Mouse (Mus musculus) kidney, embryonic 16.5 days (tissue): ENCODE results near the gene Rhbg. TPM values are rescaled to one million over a fixed set of nuclear protein-coding genes. Genes with fewer than 3 reads are reported as not detected.
"Not testable (repeated sequence)": the region's sequence is repeated elsewhere in the genome, so short reads cannot be mapped to it uniquely, and the experiment has no call there.

ENCODE experiments used
- ATAC-seq: fragments of 200-750 bp; cut with Nextera tagmentation; 2 replicates; pipeline ENCODE4 v1.8.0; 2017; ENCODE audit warnings: moderate TSS enrichment; ENCODE audit not compliant: low FRiP score, low TSS enrichment
- H3K27ac ChIP-seq: fragments of 300-500 bp; sonication (generic); 2 replicates; pipeline ENCODE4 v1.5.1; 2014; ENCODE audit warnings: low read length
- H3K27me3 ChIP-seq: fragments of 300-500 bp; sonication (generic); 2 replicates; pipeline ENCODE4 v1.6.1; 2014; ENCODE audit warnings: low read length, control low read depth, mixed read lengths; ENCODE audit not compliant: insufficient read depth
- H3K36me3 ChIP-seq: fragments of 300-500 bp; sonication (generic); 2 replicates; pipeline ENCODE4 v1.6.1; 2014; ENCODE audit warnings: low read length, control low read depth, mixed read lengths; ENCODE audit not compliant: insufficient read depth
- H3K4me1 ChIP-seq: fragments of 300-500 bp; sonication (generic); 2 replicates; pipeline ENCODE4 v1.6.1; 2014; ENCODE audit warnings: low read length, control low read depth, mixed read lengths; ENCODE audit not compliant: insufficient read depth
- H3K4me2 ChIP-seq: fragments of 300-500 bp; sonication (generic); replicated peaks from 2 replicates; pipeline ENCODE4 v1.6.1; 2014; ENCODE audit warnings: low read depth, low read length
- H3K4me3 ChIP-seq: fragments of 300-500 bp; sonication (generic); 2 replicates; pipeline ENCODE4 v1.5.1; 2014; ENCODE audit warnings: mild to moderate bottlenecking, low read length
- H3K9ac ChIP-seq: fragments of 300-500 bp; sonication (generic); replicated peaks from 2 replicates; pipeline ENCODE4 v1.6.1; 2014; ENCODE audit warnings: low read length
- H3K9me3 ChIP-seq: fragments of 300-500 bp; sonication (generic); 2 replicates; pipeline ENCODE4 v1.6.1; 2016; ENCODE audit warnings: low read length, control low read depth
- WGBS: fragments of 180-500 bp; shearing (Covaris S2); extraction: QIAGEN DNeasy Blood & Tissue Kit; methylation state at CpG from one replicate; pipeline ENCODE4 v1.1.7; 2014; 5-methylcytosine and 5-hydroxymethylcytosine counted together
- polyA plus RNA-seq: library from polyadenylated mRNA; unstranded; fragments of >200 nt; fragmentation: Nextera tagmentation; extraction: Ambion mirVana; gene quantifications from 2 replicates; pipeline ENCODE4 v1.2.1, GENCODE M21; 2015

Gene Rhbg
- polyA plus RNA-seq, 1 experiment from 2014 or later = 13.5 TPM

DNA sequence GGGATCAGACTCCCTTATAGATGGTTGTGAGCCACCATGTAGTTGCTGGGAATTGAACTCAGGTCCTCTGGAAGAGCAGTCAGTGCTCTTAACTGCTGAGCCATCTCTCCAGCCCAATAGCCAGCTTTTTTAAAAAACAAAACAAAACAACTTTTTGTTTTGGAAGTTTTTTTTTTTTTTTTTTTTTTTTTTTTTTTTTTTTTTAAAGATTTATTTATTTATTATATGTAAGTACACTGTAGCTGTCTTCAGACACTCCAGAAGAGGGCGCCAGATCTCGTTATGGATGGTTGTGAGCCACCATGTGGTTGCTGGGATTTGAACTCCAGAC is 31.0 kb upstream of the Rhbg start:
- H3K9ac ChIP-seq, H3K4me2 ChIP-seq, H3K36me3 ChIP-seq, H3K27ac ChIP-seq, ATAC-seq, H3K4me3 ChIP-seq, H3K27me3 ChIP-seq, H3K4me1 ChIP-seq, H3K9me3 ChIP-seq: not testable (repeated sequence)
- WGBS = no CpG with 5 or more reads among the region's 2 CpGs

DNA sequence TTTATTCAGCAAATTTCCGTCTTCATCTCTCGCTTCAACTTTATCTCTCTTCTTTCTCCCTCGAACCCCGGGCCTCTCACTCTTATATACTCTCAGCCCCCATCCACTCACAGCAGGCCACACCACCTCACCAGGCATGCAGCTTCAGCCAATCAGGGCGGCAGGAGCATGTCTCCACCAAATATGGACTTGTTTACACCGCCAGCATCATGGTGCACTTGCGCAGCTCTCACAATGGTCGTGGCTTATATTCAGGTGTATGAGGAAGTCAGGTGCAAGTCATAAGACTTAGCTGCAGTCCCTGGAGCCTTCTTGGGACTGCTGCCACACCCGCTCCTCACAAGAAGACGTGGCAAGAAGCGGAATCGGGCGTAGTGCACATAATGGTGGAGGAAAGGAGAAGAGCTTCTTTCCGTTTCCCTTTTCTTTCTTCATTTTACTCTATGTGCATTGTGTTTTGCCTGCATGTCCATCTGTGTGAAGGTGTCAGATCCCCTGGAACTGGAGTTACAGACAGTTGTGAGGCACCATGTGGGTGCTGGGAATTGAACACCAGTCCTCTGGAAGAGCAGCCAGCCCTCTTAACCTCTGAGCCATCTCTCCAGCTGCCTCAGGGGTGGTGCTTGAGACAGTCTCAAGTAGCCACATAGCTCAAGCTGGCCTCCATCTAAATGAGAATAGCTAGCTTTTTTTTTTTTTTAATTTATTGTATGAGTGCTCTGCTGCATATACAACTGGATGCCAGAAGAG is 30.5 kb upstream of the Rhbg start:
- H3K27me3 ChIP-seq, H3K4me3 ChIP-seq, H3K4me2 ChIP-seq, H3K4me1 ChIP-seq, H3K9me3 ChIP-seq, H3K9ac ChIP-seq, H3K36me3 ChIP-seq, H3K27ac ChIP-seq, ATAC-seq: not testable (repeated sequence)
- 96% methylated on average over 14 of the region's 14 CpGs for WGBS

DNA sequence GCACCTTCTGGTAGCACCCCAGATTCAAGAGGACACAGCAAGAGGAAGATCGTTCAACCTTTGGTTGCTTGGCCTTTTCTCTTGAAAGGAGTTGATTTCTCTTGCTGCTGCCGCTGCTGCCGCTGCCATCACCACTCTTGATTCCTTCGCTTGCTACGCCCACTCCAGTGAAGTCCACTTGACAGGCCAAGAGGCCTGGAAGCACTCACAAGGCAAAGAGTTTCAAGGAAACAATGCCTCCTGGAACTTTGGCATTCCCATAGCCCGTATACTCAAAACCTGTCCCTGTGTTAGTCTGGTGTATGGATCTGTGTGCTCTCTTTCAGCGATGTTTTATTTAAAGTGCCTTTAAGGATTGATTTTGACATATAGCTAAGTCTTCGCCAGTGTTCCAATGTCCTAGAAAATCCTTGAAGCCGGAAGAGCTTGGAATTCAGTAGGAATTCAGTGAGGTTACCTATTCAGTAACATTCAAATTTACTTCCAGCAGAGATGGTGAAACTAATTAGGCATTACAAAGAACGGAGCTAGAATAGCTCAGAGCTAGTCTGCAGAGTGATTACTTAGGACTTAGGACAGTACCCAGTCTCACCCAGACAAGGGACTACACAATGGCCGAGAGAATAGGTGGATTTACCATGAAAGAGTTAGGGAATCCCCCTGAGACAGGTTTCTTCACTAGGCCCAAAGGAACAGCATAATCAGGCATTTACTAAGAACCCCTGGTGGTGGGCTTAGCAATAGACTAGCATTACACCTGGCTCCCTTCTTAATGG is 26.8 kb upstream of the Rhbg start:
- not testable (repeated sequence) for H3K4me3 ChIP-seq, H3K4me2 ChIP-seq, ATAC-seq, H3K4me1 ChIP-seq, H3K9ac ChIP-seq, H3K9me3 ChIP-seq, H3K27ac ChIP-seq, H3K27me3 ChIP-seq, H3K36me3 ChIP-seq
- WGBS = 76% methylated on average over 11 of the region's 11 CpGs

DNA sequence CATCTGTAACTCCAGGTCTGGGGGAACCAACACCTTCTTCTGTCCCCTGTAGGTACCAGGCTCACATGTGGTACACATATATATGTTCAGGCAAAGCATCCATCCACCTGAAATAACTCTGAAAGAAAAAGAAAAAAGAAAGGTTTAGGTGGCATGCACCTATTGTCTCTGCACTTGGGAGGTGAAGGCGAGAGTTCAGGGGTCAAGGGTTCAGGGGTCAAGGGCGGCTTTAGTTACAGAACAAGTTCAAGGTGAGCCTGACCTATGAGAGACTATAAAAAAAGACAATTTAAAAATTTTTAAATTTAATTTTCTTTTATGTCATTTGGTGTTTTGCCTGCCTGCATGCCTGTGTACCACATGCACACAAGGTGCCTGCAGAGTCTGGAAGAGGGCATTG is 25.5 kb upstream of the Rhbg start:
- Histone ChIP-seq H3K4me1 (no peaks in the 10 kb centered on the region), H3K9me3 (no peaks in the 10 kb centered on the region), H3K4me2 (no peak overlapping the region), H3K27me3 (no peaks in the 10 kb centered on the region), H3K36me3 (no peaks in the 10 kb centered on the region), H3K9ac (no peak overlapping the region), H3K27ac (no peak overlapping the region), H3K4me3 (no peak overlapping the region)
- no peak for ATAC-seq
- 91% methylated on average over 2 of the region's 2 CpGs for WGBS

DNA sequence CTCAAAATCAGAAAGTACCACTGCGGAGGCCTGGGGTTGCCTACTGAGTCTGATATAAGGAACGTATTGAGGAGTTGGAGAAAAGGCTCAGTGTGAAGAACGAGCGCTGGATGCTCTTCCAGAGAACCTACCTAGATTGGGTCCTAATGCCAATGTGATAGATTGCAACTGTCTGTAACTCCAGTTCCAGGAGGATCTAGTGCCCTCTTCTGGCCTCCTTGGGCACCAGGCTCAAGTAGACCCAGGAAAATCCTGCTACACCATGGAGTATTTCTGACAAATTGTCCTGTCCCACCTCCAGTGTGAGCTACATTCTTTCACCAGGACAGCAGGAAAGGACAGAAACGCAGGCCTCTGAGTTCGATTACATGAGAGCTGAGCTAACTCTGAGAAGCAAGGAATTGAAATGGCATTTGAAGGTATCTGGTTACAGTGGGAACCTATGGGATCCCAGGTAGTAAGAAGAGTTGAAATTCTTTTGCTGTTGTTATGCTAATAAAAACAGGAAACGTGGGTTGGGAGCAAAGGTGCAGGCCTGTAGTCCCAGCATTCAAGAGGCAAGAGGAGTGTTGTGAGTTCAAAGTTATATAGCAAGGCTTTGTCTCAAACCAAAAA is 22.1 kb upstream of the Rhbg start:
- Histone ChIP-seq H3K4me1 (no peaks in the 10 kb centered on the region), H3K27me3 (no peaks in the 10 kb centered on the region), H3K4me3 (no peak overlapping the region), H3K36me3 (no peaks in the 10 kb centered on the region), H3K27ac (no peak overlapping the region), H3K4me2 (no peak overlapping the region), H3K9ac (no peak overlapping the region), H3K9me3 (no peaks in the 10 kb centered on the region)
- no peak for ATAC-seq
- whole genome bisulfite sequencing = 41% methylated on average over 7 of the region's 7 CpGs

DNA sequence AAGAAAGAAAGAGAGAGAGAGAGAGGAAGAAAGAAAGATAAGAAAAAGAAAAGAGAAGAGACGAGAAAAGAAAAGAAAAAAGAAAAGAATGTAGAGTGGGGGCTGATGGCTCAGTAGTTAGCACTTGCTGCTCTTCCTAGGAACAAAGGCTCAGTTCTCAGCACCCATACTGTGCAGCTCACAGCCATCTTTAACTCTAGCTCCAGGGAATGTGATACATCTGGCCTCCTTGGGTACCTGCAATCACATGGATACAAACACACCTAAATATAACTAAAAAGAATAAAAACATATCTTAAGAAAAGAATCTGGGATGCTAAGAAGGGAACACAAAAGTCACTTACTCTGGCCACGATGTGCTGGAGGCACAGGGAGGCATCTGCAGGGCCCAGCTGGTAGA is 21.6 kb upstream of the Rhbg start:
- H3K4me2 ChIP-seq = no peak overlapping the region
- H3K36me3 ChIP-seq = no peaks in the 10 kb centered on the region
- 79% methylated on average over 2 of the region's 2 CpGs for WGBS
- H3K4me1 ChIP-seq = no peaks in the 10 kb centered on the region
- no peak overlapping the region for H3K4me3 ChIP-seq
- H3K9ac ChIP-seq = no peak overlapping the region
- H3K27ac ChIP-seq = no peak overlapping the region
- no peaks in the 10 kb centered on the region for H3K27me3 ChIP-seq
- ATAC-seq = no peak
- no peaks in the 10 kb centered on the region for H3K9me3 ChIP-seq

DNA sequence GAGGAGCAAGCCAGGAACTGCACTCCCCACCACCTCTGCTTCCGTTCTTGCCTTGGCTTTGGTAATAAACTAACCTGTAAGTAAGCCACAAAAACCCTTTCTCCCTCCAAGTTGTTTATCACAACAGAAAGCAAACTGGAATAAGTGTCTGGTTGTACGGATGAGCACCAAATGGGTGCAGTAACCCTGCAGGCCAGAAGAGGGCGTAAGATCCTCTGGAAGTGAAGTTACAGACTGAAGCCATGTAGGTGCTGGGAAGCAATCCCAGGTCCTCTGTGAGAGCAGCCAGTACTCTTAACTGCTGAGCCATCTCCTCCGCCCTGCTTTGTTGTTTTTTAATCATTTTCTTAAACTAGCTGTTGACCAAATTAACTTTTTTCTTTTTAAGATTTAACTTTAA is 19.5 kb upstream of the Rhbg start:
- H3K4me3 ChIP-seq = no peak overlapping the region
- H3K27ac ChIP-seq = no peak overlapping the region
- no peaks in the 10 kb centered on the region for H3K9me3 ChIP-seq
- H3K27me3 ChIP-seq = no peaks in the 10 kb centered on the region
- ATAC-seq = no peak
- H3K4me2 ChIP-seq = no peak overlapping the region
- H3K9ac ChIP-seq = no peak overlapping the region
- H3K36me3 ChIP-seq = no peaks in the 10 kb centered on the region
- no peaks in the 10 kb centered on the region for H3K4me1 ChIP-seq
- WGBS = 88% methylated on average over 4 of the region's 4 CpGs

DNA sequence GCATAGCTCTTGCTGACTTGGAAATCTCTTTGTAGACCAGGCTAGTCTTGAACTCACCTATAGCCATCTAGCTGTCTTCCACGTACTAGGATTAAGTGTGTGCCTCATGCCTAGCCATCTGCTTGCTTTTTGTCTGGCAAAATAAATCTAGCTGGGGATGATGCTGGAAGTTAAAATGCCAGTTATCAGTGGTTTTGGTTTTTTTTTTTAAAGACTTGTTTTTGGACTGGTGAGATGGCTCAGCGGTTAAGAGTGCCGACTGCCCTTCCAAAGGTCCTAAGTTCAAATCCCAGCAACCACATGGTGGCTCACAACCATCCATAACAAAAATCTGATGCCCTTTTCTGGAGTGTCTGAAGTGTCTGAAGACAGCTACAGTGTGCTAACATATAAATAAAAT is 17.4 kb upstream of the Rhbg start:
- Histone ChIP-seq H3K4me2 (no peak overlapping the region), H3K27me3 (no peaks in the 10 kb centered on the region), H3K9ac (no peak overlapping the region), H3K4me1 (no peaks in the 10 kb centered on the region), H3K9me3 (no peaks in the 10 kb centered on the region), H3K27ac (no peak overlapping the region), H3K4me3 (no peak overlapping the region), H3K36me3 (no peaks in the 10 kb centered on the region)
- 87% methylated on average over 3 of the region's 3 CpGs for WGBS
- ATAC-seq = no peak

DNA sequence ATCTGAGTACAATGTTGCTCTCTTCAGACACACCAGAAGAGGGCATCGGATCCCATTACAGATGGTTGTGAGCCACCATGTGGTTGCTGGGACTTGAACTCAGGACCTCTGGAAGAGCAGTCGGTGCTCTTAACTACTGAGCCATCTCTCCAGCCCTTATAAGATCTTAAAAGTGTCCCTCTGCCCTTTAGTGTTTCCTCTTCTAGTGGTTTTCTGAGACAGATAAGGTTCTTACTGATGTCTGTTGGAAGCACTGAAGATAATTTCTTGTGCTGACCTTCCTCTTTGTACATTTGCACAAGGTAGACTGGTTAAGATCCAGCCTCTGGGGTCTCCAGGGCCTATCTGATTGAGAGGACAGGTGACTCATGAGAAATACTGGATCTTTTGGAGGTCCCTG is 16.8 kb upstream of the Rhbg start:
- ATAC-seq, H3K9ac ChIP-seq, H3K9me3 ChIP-seq, H3K27ac ChIP-seq, H3K36me3 ChIP-seq, H3K4me2 ChIP-seq, H3K4me1 ChIP-seq, H3K27me3 ChIP-seq, H3K4me3 ChIP-seq: not testable (repeated sequence)
- WGBS = 78% methylated on average over 2 of the region's 2 CpGs

DNA sequence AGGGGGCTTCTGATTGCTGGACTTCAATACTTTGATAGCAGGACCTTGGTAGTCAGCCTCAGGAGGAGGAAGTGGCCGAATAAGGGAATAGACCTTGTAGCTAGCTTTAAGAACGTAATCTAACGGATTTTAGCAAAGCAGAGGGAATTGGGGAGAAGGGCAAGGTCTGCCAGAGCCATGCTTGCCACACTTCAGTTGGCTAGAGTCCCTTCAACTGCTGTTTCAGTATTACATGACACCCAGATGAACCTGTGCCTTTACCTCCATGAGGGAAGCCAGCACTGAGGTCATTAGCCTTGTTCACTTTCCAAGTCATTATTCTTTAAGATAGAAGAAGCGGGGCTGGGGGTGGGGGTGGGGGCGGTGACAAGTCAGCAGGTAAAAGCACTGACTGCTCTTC is 14.5 kb upstream of the Rhbg start:
- 88% methylated on average over 5 of the region's 5 CpGs for WGBS
- ATAC-seq = no peak
- no peak overlapping the region for H3K4me3 ChIP-seq
- H3K9ac ChIP-seq = no peak overlapping the region
- no peaks in the 10 kb centered on the region for H3K27me3 ChIP-seq
- no peaks in the 10 kb centered on the region for H3K9me3 ChIP-seq
- no peaks in the 10 kb centered on the region for H3K36me3 ChIP-seq
- no peaks in the 10 kb centered on the region for H3K4me1 ChIP-seq
- no peak overlapping the region for H3K4me2 ChIP-seq
- H3K27ac ChIP-seq = no peak overlapping the region
